In the genomic region with DNA sequence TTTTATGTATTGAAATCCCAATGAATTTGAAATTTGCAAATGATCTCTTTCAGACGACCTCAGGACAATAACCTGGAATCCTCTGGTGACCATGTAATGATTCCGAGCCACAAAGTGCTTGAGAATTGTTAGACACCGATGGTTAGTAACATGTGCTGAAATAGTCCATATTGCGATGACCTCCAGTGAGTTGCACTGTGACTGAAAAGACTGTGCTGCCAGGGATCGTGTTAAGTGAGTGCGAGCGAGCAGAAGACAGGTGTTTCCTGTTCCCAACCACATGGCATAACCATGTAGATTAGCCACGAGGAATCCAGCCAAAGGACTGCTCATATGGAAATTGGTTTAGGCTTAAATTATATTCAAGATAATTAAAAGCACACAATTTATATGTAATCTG, we compare ENCODE assay signal across 19 mouse cellular contexts.
A peak's percentile ranks its signal among the peaks of the same experiment; 100 is the strongest.
DNase-seq lines count a peak whose midpoint lies in the region; ATAC-seq and TF ChIP-seq lines count a peak whose summit lies in the region.
"Had no signal": no experiment of that assay in that cellular context is flagged by ENCODE, and none has a peak within 500 bp of the region (broad histone marks: within the 10 kb centered on the region; RNA-seq: fewer than 3 reads in every experiment).

No protein-coding gene starts in this region.

- DNase-seq in forebrain, embryonic 14.5 days (ENCODE audit: low spot score) = peak; percentile 1
- DNase-seq in forebrain, embryonic 10.5 days (ENCODE audit: extremely low spot score, low spot score) = no peak
- DNase-seq in c-Kit-positive CD71-negative TER-119-negative erythroid progenitor cells, embryonic 14.5 days (ENCODE audit: low read depth) = peak; percentile 7
- peak; percentile 11 for DNase-seq in limb, embryonic 14.5 days (ENCODE audit: low spot score)
- peak; percentile 41 for DNase-seq in lung, postnatal 36 days
- DNase-seq in left cerebral cortex, postnatal 25 days (ENCODE audit: low spot score in 2 of 2) = no peak
- no peak for DNase-seq in gastrocnemius, postnatal 25 days
- no peak for DNase-seq in kidney, postnatal 36 days
- DNase-seq: adrenal gland, postnatal 25 days; cerebellum, adult 9-11 months; embryo, embryonic 11 days; heart, adult 18-20 months; liver; liver, postnatal 0 days had no signal

- H3K4me2 ChIP-seq in forebrain, embryonic 14.5 days (ENCODE audit: low read length) = no peak overlapping the region
- no peak overlapping the region for H3K4me2 ChIP-seq in limb, embryonic 14.5 days (replicated peaks; ENCODE audit: low read depth, low read length, severe bottlenecking)
- H3K4me2 ChIP-seq: heart, embryonic 15.5 days; midbrain, embryonic 15.5 days had no signal

- no peak overlapping the region for H3K27ac ChIP-seq in forebrain, embryonic 14.5 days (ENCODE audit: low read depth, low read length)
- H3K27ac ChIP-seq in forebrain, embryonic 10.5 days = no peak overlapping the region
- no peak overlapping the region for H3K27ac ChIP-seq in limb, embryonic 14.5 days (replicated peaks; ENCODE audit: low read depth, low read length)
- H3K27ac ChIP-seq: heart, embryonic 15.5 days; left cerebral cortex, adult 2 months; midbrain, embryonic 15.5 days had no signal

- no peaks in the 10 kb centered on the region for H3K4me1 ChIP-seq in forebrain, embryonic 14.5 days (ENCODE audit: control insufficient read depth, insufficient read depth, low read length)
- H3K4me1 ChIP-seq in forebrain, embryonic 10.5 days = no peaks in the 10 kb centered on the region
- H3K4me1 ChIP-seq in limb, embryonic 14.5 days (ENCODE audit: control insufficient read depth, insufficient read depth, low read length) = no peaks in the 10 kb centered on the region
- H3K4me1 ChIP-seq: midbrain, embryonic 15.5 days had no signal

- H3K9ac ChIP-seq in forebrain, embryonic 14.5 days (ENCODE audit: low read length) = no peak overlapping the region
- H3K9ac ChIP-seq in limb, embryonic 14.5 days (ENCODE audit: low read depth, low read length, severe bottlenecking) = no peak overlapping the region
- H3K9ac ChIP-seq: heart, embryonic 15.5 days; liver, postnatal 0 days; midbrain, embryonic 15.5 days had no signal

- no peaks in the 10 kb centered on the region for H3K36me3 ChIP-seq in forebrain, embryonic 14.5 days (ENCODE audit: control insufficient read depth, insufficient read depth, low read length)
- no peaks in the 10 kb centered on the region for H3K36me3 ChIP-seq in forebrain, embryonic 10.5 days (replicated peaks)
- no peaks in the 10 kb centered on the region for H3K36me3 ChIP-seq in limb, embryonic 14.5 days (ENCODE audit: control insufficient read depth, insufficient read depth, low read length)
- H3K36me3 ChIP-seq: heart, embryonic 15.5 days; midbrain, embryonic 15.5 days had no signal

- 82% methylated on average over 8 of the region's 8 CpGs for WGBS in forebrain, embryonic 14.5 days
- 86% methylated on average over 8 of the region's 8 CpGs for WGBS in forebrain, embryonic 10.5 days
- WGBS in limb, embryonic 14.5 days = 37% methylated on average over 8 of the region's 8 CpGs

- no peak for ATAC-seq in forebrain, embryonic 14.5 days
- ATAC-seq in limb, embryonic 14.5 days (ENCODE audit: low FRiP score, low read depth) = no peak
- ATAC-seq: forebrain, embryonic 16.5 days; inflammation-experienced regulatory T-cells, adult 6 months; liver, postnatal 0 days; midbrain, embryonic 15.5 days had no signal

- intact Hi-C loops in left cerebral cortex, postnatal 25 days (cut with DNase I) = no loop called here

- no peaks in the 10 kb centered on the region for H3K27me3 ChIP-seq in forebrain, embryonic 14.5 days (replicated peaks; ENCODE audit: control insufficient read depth, insufficient read depth, low read length)
- no peaks in the 10 kb centered on the region for H3K27me3 ChIP-seq in forebrain, embryonic 10.5 days (ENCODE audit: poor library complexity, severe bottlenecking)
- H3K27me3 ChIP-seq in limb, embryonic 14.5 days (ENCODE audit: control insufficient read depth, insufficient read depth, low read length) = no peaks in the 10 kb centered on the region
- H3K27me3 ChIP-seq: heart, embryonic 15.5 days; midbrain, embryonic 15.5 days had no signal

- H3K4me3 ChIP-seq in forebrain, embryonic 14.5 days (ENCODE audit: low read depth, low read length) = no peak overlapping the region
- H3K4me3 ChIP-seq in forebrain, embryonic 10.5 days = no peak overlapping the region
- no peak overlapping the region for H3K4me3 ChIP-seq in limb, embryonic 14.5 days (replicated peaks; ENCODE audit: low read length)
- H3K4me3 ChIP-seq: heart, embryonic 15.5 days; left cerebral cortex, adult 2 months; midbrain, embryonic 15.5 days had no signal

- no peaks in the 10 kb centered on the region for H3K9me3 ChIP-seq in forebrain, embryonic 14.5 days (replicated peaks; ENCODE audit: control insufficient read depth, low read length)
- no peaks in the 10 kb centered on the region for H3K9me3 ChIP-seq in forebrain, embryonic 10.5 days
- no peaks in the 10 kb centered on the region for H3K9me3 ChIP-seq in limb, embryonic 14.5 days (ENCODE audit: control insufficient read depth, low read length)
- H3K9me3 ChIP-seq: heart, embryonic 15.5 days; midbrain, embryonic 15.5 days had no signal

- no peak for TF ChIP-seq POLR2A in limb, embryonic 14.5 days (IDR thresholded peaks at IDR 0.05; ENCODE audit: borderline replicate concordance, extremely low read depth, insufficient read depth, insufficient read length)

Comparison
In these comparisons a context has a peak if more than half of its experiments do, and no peak if none do; other contexts are left out.
1. DNase-seq: peak in forebrain, embryonic 14.5 days (single experiment), c-Kit-positive CD71-negative TER-119-negative erythroid progenitor cells, embryonic 14.5 days (single experiment), limb, embryonic 14.5 days (single experiment) and lung, postnatal 36 days (single experiment); none in forebrain, embryonic 10.5 days (single experiment), left cerebral cortex, postnatal 25 days (0 of 2), gastrocnemius, postnatal 25 days (single experiment) and kidney, postnatal 36 days (0 of 2).